In the genomic region with DNA sequence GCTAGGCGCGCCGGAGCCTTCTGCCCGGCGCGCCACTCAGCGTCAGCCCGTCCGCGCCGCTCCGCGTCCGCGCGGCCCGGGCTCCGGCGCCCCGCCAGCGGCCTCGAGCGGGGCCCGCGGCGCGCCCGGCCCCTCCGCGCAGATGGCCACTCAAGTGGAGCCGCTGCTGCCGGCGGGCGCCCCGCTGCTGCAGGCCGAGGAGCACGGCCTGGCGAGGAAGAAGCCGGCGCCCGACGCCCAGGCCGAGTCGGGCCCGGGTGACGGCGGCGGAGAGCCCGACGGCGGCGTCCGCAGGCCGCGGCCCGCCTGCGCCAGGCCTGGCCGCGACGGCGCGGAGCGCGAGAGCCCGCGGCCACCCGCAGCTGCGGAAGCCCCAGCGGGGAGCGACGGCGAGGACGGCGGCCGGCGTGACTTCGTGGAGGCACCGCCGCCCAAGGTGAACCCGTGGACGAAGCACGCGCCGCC, we compare ENCODE assay signal across 8 mouse cellular contexts. TPM values are rescaled to one million over a fixed set of nuclear protein-coding genes. Genes with fewer than 3 reads are reported as not detected.
DNase-seq lines count a peak whose midpoint lies in the region; ATAC-seq lines count a peak whose summit lies in the region.

Larp1 (plus strand) TSS at position 14 of the 465 bp plus-strand sequence.

- H3K4me2 ChIP-seq in lung, embryonic 15.5 days, result peak within 1 kb of the TSS; percentile 93
- H3K4me2 ChIP-seq in neural tube, embryonic 12.5 days (replicated peaks), result peak within 1 kb of the TSS; percentile 91

- H3K4me3 ChIP-seq in lung, embryonic 15.5 days, result peak within 1 kb of the TSS; percentile 98
- peak within 1 kb of the TSS; percentile 98 for H3K4me3 ChIP-seq in limb, embryonic 10.5 days
- H3K4me3 ChIP-seq in neural tube, embryonic 12.5 days, result peak within 1 kb of the TSS; percentile 97

- no peaks in the 10 kb centered on the region for H3K27me3 ChIP-seq in lung, embryonic 15.5 days
- H3K27me3 ChIP-seq in limb, embryonic 10.5 days (ENCODE audit: low read depth, poor library complexity, severe bottlenecking), result no peaks in the 10 kb centered on the region
- no peaks in the 10 kb centered on the region for H3K27me3 ChIP-seq in neural tube, embryonic 12.5 days (replicated peaks)

- H3K4me1 ChIP-seq in lung, embryonic 15.5 days, result peaks cover 22% of the 10 kb centered on the region
- peaks cover 25% of the 10 kb centered on the region for H3K4me1 ChIP-seq in limb, embryonic 10.5 days
- peaks cover 22% of the 10 kb centered on the region for H3K4me1 ChIP-seq in neural tube, embryonic 12.5 days

- H3K36me3 ChIP-seq in lung, embryonic 15.5 days, result no peaks in the 10 kb centered on the region
- H3K36me3 ChIP-seq in limb, embryonic 10.5 days, result no peaks in the 10 kb centered on the region
- H3K36me3 ChIP-seq in neural tube, embryonic 12.5 days, result no peaks in the 10 kb centered on the region

- peak; percentile 29 for ATAC-seq in lung, embryonic 15.5 days (ENCODE audit: borderline replicate concordance, extremely low read depth, low FRiP score, low TSS enrichment)
- no peak for ATAC-seq in erythroblast, adult 5-6 weeks (replicated peaks; ENCODE audit: low FRiP score, poor library complexity, severe bottlenecking)
- ATAC-seq in neural tube, embryonic 12.5 days (ENCODE audit: low FRiP score, low read depth), result peak; percentile 59

- intact Hi-C loops in heart, postnatal 10 days (cut with DNase I), result loop anchor here (5.0 kb wide), 1 partner anchor 158 kb away; the partner anchor contains the start of gene Gemin5

- H3K27ac ChIP-seq in lung, embryonic 15.5 days, result peak within 1 kb of the TSS; percentile 90
- H3K27ac ChIP-seq in limb, embryonic 10.5 days, result peak within 1 kb of the TSS; percentile 96
- H3K27ac ChIP-seq in neural tube, embryonic 12.5 days, result peak within 1 kb of the TSS; percentile 77

- no peak for DNase-seq in lung, postnatal 14 days
- DNase-seq in adrenal gland, postnatal 14 days, result no peak
- peak in 1 of 2 experiments; percentile 45 for DNase-seq in heart, postnatal 10 days
- DNase-seq in limb, embryonic 10.5 days (ENCODE audit: low spot score), result no peak
- no peak for DNase-seq in MN1 (ENCODE audit: low spot score)

- no peaks in the 10 kb centered on the region for H3K9me3 ChIP-seq in lung, embryonic 15.5 days
- no peaks in the 10 kb centered on the region for H3K9me3 ChIP-seq in limb, embryonic 10.5 days (replicated peaks)
- H3K9me3 ChIP-seq in neural tube, embryonic 12.5 days, result no peaks in the 10 kb centered on the region

- H3K9ac ChIP-seq in lung, embryonic 15.5 days, result peak within 1 kb of the TSS; percentile 94
- peak within 1 kb of the TSS; percentile 98 for H3K9ac ChIP-seq in neural tube, embryonic 12.5 days

- WGBS in lung, embryonic 15.5 days, result under 1% methylated on average over 46 of the region's 84 CpGs
- WGBS in limb, embryonic 10.5 days, result under 1% methylated on average over 83 of the region's 84 CpGs
- under 1% methylated on average over 82 of the region's 84 CpGs for WGBS in neural tube, embryonic 12.5 days

RNA-seq across cellular contexts. Expression of gene Larp1, which starts in this region (rescaled TPM):
- 19.0 and 19.5 TPM in 2 replicates for polyA plus RNA-seq in lung, embryonic 15.5 days (2015; fragmentation: Nextera tagmentation; extraction: Ambion mirVana)
- total RNA-seq in adrenal gland, postnatal 14 days (2021), result 95.5 and 95.9 TPM in 2 replicates
- 24.0 and 31.6 TPM in 2 replicates for total RNA-seq in erythroblast, adult 5-6 weeks (2015; ENCODE audit: low replicate concordance)
- total RNA-seq in erythroblast, adult 5-6 weeks (2017; ENCODE audit: low replicate concordance), result 13.2 and 13.4 TPM in 2 replicates
- 10 to 100 TPM; 57.8 to 61.3 TPM for total RNA-seq in heart, postnatal 10 days (2021)
- 20.0 and 22.6 TPM in 2 replicates for polyA plus RNA-seq in limb, embryonic 10.5 days (2016; fragmentation: Nextera tagmentation; extraction: Ambion mirVana)
- polyA plus RNA-seq in neural tube, embryonic 12.5 days (2016; fragmentation: Nextera tagmentation; extraction: Ambion mirVana), result 19.9 and 21.3 TPM in 2 replicates
